Mouse (Mus musculus): Measurements from ENCODE around the gene Clec2i. TPM values are rescaled to one million over a fixed set of nuclear protein-coding genes. Genes with fewer than 3 reads are reported as not detected.

The Clec2i gene
- polyA plus RNA-seq (2017; shearing (Covaris generic)) = 99.2 TPM

DNA sequence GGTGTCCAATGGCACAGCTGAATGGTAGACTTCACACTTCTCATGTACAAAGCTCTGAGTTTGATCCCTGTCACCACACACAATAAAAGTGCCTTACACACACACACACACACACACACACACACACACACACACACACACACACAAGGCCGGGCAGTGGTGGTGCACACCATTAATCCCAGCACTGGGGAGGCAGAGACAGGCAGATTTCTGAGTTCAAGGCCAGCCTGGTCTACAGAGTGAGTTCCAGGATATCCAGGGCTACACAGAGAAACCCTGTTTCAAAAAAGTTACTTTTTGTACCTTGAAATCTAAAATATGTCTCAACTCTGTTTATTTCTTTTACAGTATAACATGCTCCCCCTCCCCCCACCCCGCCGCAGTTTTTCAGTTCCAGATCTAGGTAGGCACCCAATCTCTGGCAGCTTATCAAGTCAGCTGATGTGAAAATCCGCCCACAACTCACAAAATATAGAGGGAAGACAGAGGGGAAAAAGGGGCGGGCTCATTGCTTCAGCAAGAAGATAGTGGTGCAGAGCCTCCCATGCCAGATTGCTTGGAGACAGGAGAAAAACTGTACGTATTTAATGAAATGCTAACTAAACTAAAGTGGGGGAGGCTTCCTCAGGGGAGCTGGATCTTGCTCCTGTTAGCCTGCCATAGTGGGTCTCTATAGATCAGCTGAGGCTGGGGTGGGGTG is at the start of gene Clec2i:
Clec2i (plus strand) TSS at position 498 of the 700 bp plus-strand sequence.

DNA sequence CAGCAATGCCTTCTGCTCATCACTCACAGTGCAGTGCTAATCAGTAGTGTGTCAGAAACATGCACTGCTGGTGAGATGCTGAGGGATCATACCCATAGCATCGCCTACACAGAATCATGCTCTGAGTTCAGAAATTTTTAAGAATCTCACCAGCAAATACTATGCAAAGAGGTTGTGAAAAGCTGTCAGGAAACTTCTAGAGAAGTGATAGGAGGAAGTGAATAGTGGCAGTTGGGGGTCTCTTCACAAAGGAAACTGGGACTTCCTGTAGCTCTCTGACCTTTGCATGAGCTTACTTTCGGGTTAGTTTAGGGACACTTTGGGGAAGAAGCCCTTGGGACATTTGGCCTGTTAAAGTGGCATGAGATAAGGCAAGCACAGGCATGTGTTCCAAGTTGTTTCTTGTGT is 3.6 kb downstream of the Clec2i start, which contains the start of gene BC035044:
BC035044 (minus strand) TSS at position 179 of the 408 bp plus-strand sequence.

DNA sequence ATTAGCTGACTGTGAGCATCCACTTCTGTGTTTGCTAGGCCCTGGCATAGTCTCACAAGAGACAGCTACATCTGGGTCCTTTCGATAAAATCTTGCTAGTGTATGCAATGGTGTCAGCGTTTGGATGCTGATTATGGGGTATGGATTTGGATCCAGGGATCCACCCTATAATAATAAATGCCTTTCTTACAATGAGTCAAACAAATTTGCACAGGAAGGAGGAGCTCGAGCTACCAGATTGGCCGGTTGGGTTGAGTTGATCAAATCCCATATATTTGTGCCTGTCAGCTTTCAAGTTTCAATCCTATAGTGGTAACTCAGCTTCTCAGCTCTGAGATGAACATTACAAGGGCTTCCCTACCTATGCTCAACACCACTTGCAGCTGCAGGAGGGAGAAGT is 46.7 kb downstream of the Clec2i start, which contains the start of gene Clec2g:
Clec2g (plus strand) TSS at position 301 of the 400 bp plus-strand sequence.

Other genes starting within 250 kb of the Clec2i start
- gene Clec2h, start 225.2 kb upstream of the Clec2i start, polyA plus RNA-seq (2017; shearing (Covaris generic)) = not detected
- not detected for gene Klrb1, start 164.5 kb upstream of the Clec2i start, polyA plus RNA-seq (2017; shearing (Covaris generic))
- 9.7 TPM for gene Klrb1c, start 98.4 kb upstream of the Clec2i start, polyA plus RNA-seq (2017; shearing (Covaris generic))
- gene Gm44511, start 61.3 kb upstream of the Clec2i start, polyA plus RNA-seq (2017; shearing (Covaris generic)) = not detected
- gene Klrb1b, start 61.3 kb upstream of the Clec2i start, polyA plus RNA-seq (2017; shearing (Covaris generic)) = 0.51 TPM
- gene BC035044, start 3.5 kb downstream of the Clec2i start, polyA plus RNA-seq (2017; shearing (Covaris generic)) = 2.1 TPM
- not detected for gene Clec2g, start 46.8 kb downstream of the Clec2i start, polyA plus RNA-seq (2017; shearing (Covaris generic))
- gene Klrb1f, start 158.3 kb downstream of the Clec2i start, polyA plus RNA-seq (2017; shearing (Covaris generic)) = 10.4 TPM
- not detected for gene Clec2e, start 213.3 kb downstream of the Clec2i start, polyA plus RNA-seq (2017; shearing (Covaris generic))

All from effector memory CD4-positive, alpha-beta T cell, adult 5 months (primary cell).